Mouse (Mus musculus): ENCODE data around the gene Scn8a.

Gene Scn8a

DNA sequence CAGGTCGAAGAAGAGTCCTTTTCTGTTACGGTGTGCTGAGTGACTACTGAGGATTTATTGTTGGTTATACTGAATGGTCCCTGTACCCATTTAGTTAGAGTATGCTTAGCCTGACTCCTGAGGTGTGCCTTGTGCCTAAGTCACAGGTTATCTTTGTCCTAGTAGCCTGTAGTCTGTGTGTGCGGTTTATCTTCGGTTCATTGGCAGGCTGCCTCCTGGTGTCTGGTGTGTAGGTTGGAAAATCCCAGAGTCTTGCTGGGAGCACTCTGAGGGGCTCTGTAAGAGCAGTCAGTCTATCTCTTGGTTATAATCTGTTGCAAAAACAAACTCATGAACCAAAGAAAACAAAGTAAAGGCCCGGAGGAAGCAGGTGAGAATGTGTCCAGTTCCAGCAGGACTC, 11.7 kb downstream of the Scn8a start:
- DNase-seq = no peak

GRCm38 (mm10) chr15:100884481-100884880, 14.8 kb downstream of the Scn8a start:
- DNase-seq = no peak

DNA sequence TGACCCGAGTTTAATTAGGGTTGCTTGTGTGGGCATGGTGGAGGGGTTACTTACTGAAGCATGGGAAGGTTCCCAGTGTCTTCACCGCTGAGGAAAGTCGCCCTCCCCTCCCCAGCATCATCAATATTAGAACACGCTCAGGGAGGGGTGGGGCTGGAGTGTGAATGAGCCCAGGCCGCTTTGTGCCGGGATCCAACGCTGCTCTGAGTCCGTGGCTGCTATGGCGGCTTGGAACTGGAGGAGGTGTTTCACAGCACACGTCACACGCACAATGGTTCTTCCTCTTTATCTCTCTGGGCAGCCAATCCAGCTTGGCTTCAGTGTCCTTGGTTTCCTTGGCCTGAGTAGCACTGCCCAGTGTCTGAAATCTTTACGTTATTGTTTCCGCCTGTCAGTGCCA, 22.3 kb downstream of the Scn8a start:
- DNase-seq = no peak

DNA sequence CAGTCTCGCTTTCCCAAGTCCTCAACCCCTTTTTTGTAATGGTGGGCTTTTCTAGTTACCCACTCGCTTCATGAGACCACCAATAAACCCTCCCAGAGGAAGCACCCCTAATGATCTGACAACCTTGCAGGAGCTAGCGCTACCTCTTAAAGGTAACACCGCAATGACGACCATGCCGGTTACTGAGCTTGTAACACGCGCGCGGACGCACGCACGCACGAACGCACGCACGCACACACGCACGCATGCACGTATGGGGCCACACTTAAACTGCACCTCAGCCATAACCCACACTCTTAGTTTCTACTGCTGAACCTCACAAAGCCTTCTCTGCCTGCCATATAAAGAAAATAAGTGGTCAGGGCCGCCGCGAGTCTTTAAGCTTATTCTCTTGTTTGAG, 26.8 kb downstream of the Scn8a start:
- no peak for DNase-seq

DNA sequence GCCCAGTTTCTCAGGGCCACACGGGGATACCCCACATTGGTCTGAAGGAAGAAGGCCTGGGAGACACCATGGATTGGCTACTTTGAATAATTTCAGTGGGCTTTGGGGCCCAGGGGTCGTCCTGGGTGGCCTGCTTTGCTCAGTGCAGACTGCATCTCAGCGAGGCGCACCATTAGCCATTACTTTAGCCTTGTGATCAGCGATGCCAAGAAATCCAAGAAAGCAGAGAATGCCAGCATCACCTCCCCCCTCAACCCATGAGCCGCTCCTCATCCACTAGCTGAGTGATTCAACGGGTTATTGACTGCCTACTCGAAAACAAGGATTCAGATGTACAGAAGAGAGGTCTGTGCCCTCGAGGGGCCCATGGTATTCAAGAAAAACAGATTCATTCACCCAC, 34.2 kb downstream of the Scn8a start:
- DNase-seq = no peak

DNA sequence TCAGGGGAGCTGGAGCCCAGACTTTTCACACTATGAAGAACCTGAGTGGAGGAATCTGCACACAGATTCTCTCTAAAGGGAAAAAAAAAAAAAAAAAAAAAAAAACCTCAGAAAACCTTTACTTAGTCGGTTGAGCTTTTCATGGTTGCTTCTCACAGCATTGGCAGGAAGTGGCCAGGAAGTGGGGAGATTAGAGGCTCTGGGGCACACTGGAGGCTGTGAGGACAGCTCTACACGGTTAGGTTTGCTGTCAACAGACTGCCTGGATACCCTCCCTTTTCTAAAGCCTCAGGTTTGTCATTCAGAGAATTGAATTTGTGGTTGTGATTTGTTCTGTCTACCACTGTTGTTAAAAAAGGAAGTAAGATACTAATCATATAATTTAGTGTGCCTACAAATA, 35.3 kb downstream of the Scn8a start:
- peak in 1 of 2 experiments; percentile 35 for DNase-seq

- DNase-seq = no peak
These were observed 36.1 kb downstream of the Scn8a start for GRCm38 (mm10) chr15:100905751-100906150.

DNA sequence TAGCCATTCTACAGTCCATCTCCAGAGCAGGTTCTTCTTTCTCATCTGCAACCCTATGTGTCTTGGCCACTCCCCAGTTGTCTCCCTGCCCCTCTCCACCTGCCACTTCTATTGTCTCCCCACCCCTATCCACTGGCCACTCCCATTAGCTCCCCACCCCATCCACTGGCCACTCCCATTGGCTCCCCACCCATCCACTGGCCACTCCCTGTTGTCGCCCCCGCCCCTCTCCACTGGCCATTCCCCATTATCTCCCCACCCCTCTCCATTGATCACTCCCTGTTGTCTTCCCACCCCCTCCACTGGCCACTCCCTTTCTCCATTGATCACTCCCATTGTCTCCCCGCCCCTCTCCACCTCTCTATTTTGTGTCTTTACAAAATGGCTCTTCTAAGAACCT, 39.2 kb downstream of the Scn8a start:
- no peak for DNase-seq

- DNase-seq = no peak
These were observed 40.1 kb downstream of the Scn8a start for GRCm38 (mm10) chr15:100909734-100910163.

- DNase-seq = no peak
These were observed 40.8 kb downstream of the Scn8a start for GRCm38 (mm10) chr15:100910381-100910841.

GRCm38 (mm10) chr15:100912676-100913266, 43.1 kb downstream of the Scn8a start:
- DNase-seq = no peak

DNA sequence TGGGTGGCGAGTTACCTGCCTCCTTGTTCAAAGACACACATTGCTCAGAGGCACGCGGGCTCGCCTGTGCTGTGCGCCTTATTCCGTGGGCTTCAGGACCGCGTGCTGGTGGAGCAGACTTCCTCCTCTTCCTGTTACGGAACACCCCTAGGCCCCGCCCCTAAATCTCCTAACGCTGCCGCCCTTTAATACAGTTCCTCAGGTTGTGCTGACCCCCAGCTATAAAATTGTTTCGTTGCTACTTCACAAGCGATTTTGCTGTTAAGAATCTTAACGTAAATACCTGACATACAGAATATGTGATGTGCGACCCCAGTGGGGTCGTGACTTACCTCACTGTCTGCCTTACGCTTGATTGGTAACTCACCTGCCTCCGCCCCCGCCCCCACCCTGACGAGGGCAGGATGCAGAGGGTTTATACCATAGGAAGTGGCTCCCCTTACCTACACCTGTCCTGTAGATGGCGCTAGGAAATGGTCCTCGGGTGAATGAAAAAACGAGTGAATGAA, 45.1 kb downstream of the Scn8a start:
- peak; percentile 19 to 29 for DNase-seq

- DNase-seq = no peak
These were observed 48.4 kb downstream of the Scn8a start for GRCm38 (mm10) chr15:100918046-100918445.

GRCm38 (mm10) chr15:100922210-100922609, 52.6 kb downstream of the Scn8a start:
- no peak for DNase-seq

- DNase-seq = peak; percentile 14 to 40
These were observed 53.8 kb downstream of the Scn8a start for GRCm38 (mm10) chr15:100923476-100923875.

- DNase-seq = no peak
These were observed 55.3 kb downstream of the Scn8a start for GRCm38 (mm10) chr15:100924941-100925340.

- no peak for DNase-seq
These were observed 60.8 kb downstream of the Scn8a start for GRCm38 (mm10) chr15:100930477-100930876.

GRCm38 (mm10) chr15:100936176-100936575, 66.5 kb downstream of the Scn8a start:
- DNase-seq = no peak

DNA sequence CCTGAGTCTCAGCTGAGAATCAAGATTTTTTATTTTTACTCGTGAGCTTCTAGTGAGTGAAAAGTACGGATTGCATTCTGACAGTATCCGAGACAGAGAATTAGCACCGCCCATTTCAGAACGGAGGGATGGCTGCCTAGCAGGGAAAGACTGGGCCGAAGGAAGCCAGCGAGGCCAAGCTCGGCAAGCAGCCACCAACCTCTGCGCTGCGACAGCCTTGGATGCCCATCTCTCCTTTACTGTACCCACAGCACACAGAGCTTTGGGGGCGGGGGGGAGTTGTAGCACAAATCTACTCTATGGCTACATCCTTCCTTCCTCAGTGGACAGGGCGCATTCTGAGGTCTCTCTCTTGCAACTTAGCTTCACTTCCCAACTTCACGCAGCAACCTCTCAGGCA, 78.7 kb downstream of the Scn8a start:
- DNase-seq = no peak

DNA sequence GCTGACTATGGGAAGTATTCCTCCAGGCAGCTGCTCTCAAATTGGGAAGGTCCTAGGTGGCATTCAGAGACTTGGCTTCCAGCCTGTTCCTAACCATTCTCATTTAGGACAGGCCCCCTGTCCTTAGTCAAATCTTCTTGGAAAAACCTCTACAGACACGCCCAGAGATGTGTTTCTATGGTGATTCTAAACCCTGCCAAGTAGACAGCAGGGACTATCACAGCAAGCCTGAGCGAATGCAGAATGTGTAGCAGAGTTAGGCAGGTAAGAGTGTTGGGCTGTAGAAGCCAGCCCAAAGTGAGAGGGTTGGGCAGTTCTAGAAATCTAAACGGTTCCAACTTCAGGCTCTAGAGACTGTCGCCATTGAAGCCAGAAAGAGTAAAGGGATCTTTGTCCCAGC, 79.5 kb downstream of the Scn8a start:
- DNase-seq = no peak

GRCm38 (mm10) chr15:100951491-100951890, 81.8 kb downstream of the Scn8a start:
- no peak for DNase-seq

DNA sequence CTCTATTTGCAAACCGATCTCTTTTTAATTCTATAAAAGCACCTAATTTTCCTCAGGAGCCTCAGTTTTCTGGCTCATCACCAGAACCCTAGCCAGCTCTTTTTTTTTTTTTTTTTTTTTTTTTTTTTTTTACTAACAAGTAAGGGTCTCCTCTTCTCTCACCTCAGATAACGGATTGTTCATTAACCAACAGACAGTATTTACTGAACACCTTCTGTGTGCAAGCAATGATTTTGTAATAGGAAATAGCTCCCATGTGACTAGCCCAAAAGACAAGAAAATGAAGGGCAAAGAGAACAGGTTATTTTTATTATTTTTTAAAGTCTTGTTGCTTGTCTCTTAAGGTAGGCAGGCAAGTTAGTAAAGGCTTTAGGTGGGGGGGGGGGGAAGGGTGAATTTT, 82.6 kb downstream of the Scn8a start:
- no peak for DNase-seq

DNA sequence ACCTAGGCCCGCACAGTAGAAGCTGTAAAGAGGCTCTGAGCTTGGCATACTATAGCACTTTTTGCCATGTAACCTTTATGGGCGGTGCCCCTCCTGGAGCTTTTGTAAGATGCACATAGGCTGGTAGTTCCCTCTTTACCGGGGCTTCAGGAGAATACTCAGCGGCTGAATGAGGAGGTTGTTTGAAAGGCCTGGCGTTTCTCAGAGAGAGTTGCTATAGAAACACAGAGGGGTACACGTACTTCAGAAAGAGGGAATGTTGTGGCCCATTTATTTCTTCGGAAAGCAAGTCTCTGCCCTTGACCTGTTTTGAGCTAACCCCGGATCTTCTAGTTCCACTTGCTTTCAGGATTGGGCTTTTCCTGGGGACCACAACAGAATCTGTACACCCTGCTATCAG, 83.2 kb downstream of the Scn8a start:
- DNase-seq = no peak

- no peak for DNase-seq
These were observed 84.3 kb downstream of the Scn8a start for GRCm38 (mm10) chr15:100953955-100954354.

DNA sequence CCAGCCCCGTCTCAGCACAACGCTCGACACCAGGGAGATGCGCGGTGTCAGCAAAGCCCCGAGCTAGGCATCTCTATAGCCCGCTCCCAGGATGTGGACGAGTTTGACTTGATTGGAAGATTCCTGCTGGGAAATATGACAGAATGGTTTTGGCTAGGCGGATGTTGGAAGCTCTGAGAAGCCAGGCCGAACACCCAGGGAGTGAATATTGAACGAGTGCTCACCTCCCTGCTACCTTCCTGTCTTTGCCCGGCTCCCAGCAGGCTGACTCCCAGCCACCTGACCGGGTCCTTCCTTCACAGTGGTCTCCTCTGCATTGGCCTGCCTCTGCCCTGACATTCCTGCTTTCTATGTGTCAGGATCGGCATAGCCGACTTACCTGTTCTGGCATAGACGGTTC, 85.1 kb downstream of the Scn8a start:
- DNase-seq = no peak
